Mouse (Mus musculus) embryonic facial prominence, embryonic 11.5 days (tissue): Measurements from ENCODE around the gene Cltrn. TPM values are rescaled to one million over a fixed set of nuclear protein-coding genes. Genes with fewer than 3 reads are reported as not detected.

Experiments
- ATAC-seq: fragments of 200-750 bp; cut with Nextera tagmentation; replicated peaks from 2 replicates; pipeline ENCODE4 v1.8.0; 2017; ENCODE audit warnings: low read depth; ENCODE audit not compliant: insufficient number of reproducible peaks, low FRiP score, low TSS enrichment
- DNase-seq: peaks from one replicate; pipeline ENCODE4 v3.0.0-alpha.2; 2015; ENCODE audit warnings: low spot score
- H3K27ac ChIP-seq: fragments of 300-500 bp; sonication (generic); replicated peaks from 2 replicates; pipeline ENCODE4 v1.5.1; 2014; ENCODE audit warnings: mild to moderate bottlenecking, low read depth, low read length, control low read depth
- H3K27me3 ChIP-seq: fragments of 300-500 bp; sonication (generic); 2 replicates; pipeline ENCODE4 v1.6.1; 2014; ENCODE audit warnings: mild to moderate bottlenecking, low read length, moderate library complexity, mixed read lengths; ENCODE audit not compliant: control insufficient read depth, insufficient read depth
- H3K36me3 ChIP-seq: fragments of 300-500 bp; sonication (generic); replicated peaks from 2 replicates; pipeline ENCODE4 v1.6.1; 2014; ENCODE audit warnings: low read depth, mild to moderate bottlenecking, low read length, moderate library complexity, mixed read lengths; ENCODE audit not compliant: control insufficient read depth, insufficient read depth
- H3K4me1 ChIP-seq: fragments of 300-500 bp; sonication (generic); 2 replicates; pipeline ENCODE4 v1.6.1; 2014; ENCODE audit warnings: low read length, mixed read lengths; ENCODE audit not compliant: control insufficient read depth, insufficient read depth
- H3K4me2 ChIP-seq: fragments of 300-500 bp; sonication (generic); 2 replicates; pipeline ENCODE4 v1.6.1; 2014; ENCODE audit warnings: low read depth, mild to moderate bottlenecking, control low read depth, low read length, moderate library complexity
- H3K4me3 ChIP-seq: fragments of 300-500 bp; sonication (generic); 2 replicates; pipeline ENCODE4 v1.5.1; 2014; ENCODE audit warnings: low read depth, low read length, control low read depth
- H3K9ac ChIP-seq: fragments of 300-500 bp; sonication (generic); replicated peaks from 2 replicates; pipeline ENCODE4 v1.6.1; 2014; ENCODE audit warnings: mild to moderate bottlenecking, control low read depth, low read length
- H3K9me3 ChIP-seq: fragments of 300-500 bp; sonication (generic); replicated peaks from 2 replicates; pipeline ENCODE4 v1.6.1; 2016; ENCODE audit warnings: mild to moderate bottlenecking, low read length, inconsistent platforms, mixed read lengths; ENCODE audit not compliant: control insufficient read depth
- WGBS: fragments of 180-500 bp; shearing (Covaris S2); extraction: QIAGEN DNeasy Blood & Tissue Kit; methylation state at CpG from one replicate; pipeline ENCODE4 v1.1.7; 2014; 5-methylcytosine and 5-hydroxymethylcytosine counted together
- polyA plus RNA-seq: library from polyadenylated mRNA; unstranded; fragments of >200 nt; fragmentation: Nextera tagmentation; extraction: Ambion mirVana; gene quantifications from 2 replicates; pipeline ENCODE4 v1.2.1, GENCODE M21; 2014

The Cltrn gene
- polyA plus RNA-seq, 1 experiment from 2014 or later = not detected

- H3K4me3 ChIP-seq = no peak overlapping the region
- no peak overlapping the region for H3K4me2 ChIP-seq
- no peak overlapping the region for H3K9ac ChIP-seq
- H3K9me3 ChIP-seq = no peaks in the 10 kb centered on the region
- no peaks in the 10 kb centered on the region for H3K4me1 ChIP-seq
- ATAC-seq (no peak), DNase-seq (no peak)
- H3K27ac ChIP-seq = no peak overlapping the region
- WGBS = 89% methylated on average over 4 of the region's 4 CpGs
- H3K36me3 ChIP-seq = no peaks in the 10 kb centered on the region
- no peaks in the 10 kb centered on the region for H3K27me3 ChIP-seq
These were observed 19.7 kb upstream of the Cltrn start for GRCm38 (mm10) chrX:164068968-164069367.

DNA sequence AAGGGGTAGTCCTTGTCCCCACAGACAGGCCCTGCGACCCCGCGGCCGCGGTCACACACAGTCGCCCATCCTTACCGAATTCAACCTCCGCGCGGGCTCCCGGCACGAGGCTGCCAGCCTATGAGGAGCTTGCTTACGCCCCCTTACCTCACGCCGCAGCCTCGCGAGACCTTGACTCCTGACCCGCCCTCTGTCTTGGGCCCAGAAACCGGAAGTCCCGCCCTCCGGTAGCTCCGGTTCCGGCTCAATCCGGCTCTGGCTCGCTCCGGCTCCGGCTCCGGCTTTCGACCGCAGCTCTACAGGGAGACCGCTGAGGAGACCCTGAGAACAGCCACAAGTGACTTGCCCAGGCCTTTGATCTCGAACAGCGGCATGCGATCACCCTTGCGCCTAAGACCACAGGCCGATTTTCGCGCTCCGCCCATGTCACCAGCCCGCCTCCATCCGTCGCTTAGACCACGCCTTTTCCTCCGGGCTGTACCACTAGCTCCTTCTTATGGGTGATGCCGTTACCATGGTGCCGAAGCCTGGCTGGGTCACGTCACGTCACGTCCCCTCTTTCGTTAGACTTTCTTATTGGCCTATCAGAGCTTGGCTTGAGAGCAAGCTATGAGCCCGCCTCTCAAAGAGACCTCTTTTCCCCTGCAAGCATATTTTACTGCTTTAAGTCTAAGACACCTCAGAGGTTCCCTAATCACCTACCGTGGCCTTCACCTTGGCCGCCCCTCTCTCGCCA lies 12.4 kb upstream of the Cltrn start, which contains the start of gene Siah1b:
Gene Siah1b (minus strand): TSS at position 454 of the 736 bp plus-strand sequence.
- H3K36me3 ChIP-seq = no peaks in the 10 kb centered on the region
- H3K9me3 ChIP-seq = no peaks in the 10 kb centered on the region
- WGBS = 20% methylated on average over 53 of the region's 54 CpGs
- peak; percentile 92 for DNase-seq
- H3K4me3 ChIP-seq = peak within 1 kb of the TSS; percentile 55
- no peaks in the 10 kb centered on the region for H3K4me1 ChIP-seq
- H3K27me3 ChIP-seq = 0 out of 2 replicates have a peak, but pooled peaks cover 2% of the 10 kb centered on the region
- peak within 1 kb of the TSS; percentile 64 for H3K9ac ChIP-seq
- peak within 1 kb of the TSS; percentile 51 for H3K4me2 ChIP-seq
- peak; percentile 98 for ATAC-seq
- H3K27ac ChIP-seq = no peak within 1 kb of the TSS

- H3K9me3 ChIP-seq = no peaks in the 10 kb centered on the region
- ATAC-seq = no peak
- H3K4me2 ChIP-seq = no peak overlapping the region
- no peaks in the 10 kb centered on the region for H3K36me3 ChIP-seq
- 0 out of 2 replicates have a peak, but pooled peaks cover 2% of the 10 kb centered on the region for H3K27me3 ChIP-seq
- no peak overlapping the region for H3K9ac ChIP-seq
- DNase-seq = no peak
- no peak overlapping the region for H3K4me3 ChIP-seq
- no peak overlapping the region for H3K27ac ChIP-seq
- H3K4me1 ChIP-seq = no peaks in the 10 kb centered on the region
- WGBS = 90% methylated on average over 9 of the region's 9 CpGs
These were observed 6.6 kb upstream of the Cltrn start for GRCm38 (mm10) chrX:164082030-164082429.

GRCm38 (mm10) chrX:164089916-164090315 lies 1.3 kb downstream of the Cltrn start:
- no peaks in the 10 kb centered on the region for H3K36me3 ChIP-seq
- no peak overlapping the region for H3K4me2 ChIP-seq
- no peak for ATAC-seq
- no peaks in the 10 kb centered on the region for H3K9me3 ChIP-seq
- H3K27ac ChIP-seq = no peak overlapping the region
- H3K4me3 ChIP-seq = no peak overlapping the region
- no peaks in the 10 kb centered on the region for H3K4me1 ChIP-seq
- WGBS = 78% methylated on average over 11 of the region's 11 CpGs
- H3K9ac ChIP-seq = no peak overlapping the region
- no peak for DNase-seq
- no peaks in the 10 kb centered on the region; the same call in 1 of the 2 replicates for H3K27me3 ChIP-seq

DNA sequence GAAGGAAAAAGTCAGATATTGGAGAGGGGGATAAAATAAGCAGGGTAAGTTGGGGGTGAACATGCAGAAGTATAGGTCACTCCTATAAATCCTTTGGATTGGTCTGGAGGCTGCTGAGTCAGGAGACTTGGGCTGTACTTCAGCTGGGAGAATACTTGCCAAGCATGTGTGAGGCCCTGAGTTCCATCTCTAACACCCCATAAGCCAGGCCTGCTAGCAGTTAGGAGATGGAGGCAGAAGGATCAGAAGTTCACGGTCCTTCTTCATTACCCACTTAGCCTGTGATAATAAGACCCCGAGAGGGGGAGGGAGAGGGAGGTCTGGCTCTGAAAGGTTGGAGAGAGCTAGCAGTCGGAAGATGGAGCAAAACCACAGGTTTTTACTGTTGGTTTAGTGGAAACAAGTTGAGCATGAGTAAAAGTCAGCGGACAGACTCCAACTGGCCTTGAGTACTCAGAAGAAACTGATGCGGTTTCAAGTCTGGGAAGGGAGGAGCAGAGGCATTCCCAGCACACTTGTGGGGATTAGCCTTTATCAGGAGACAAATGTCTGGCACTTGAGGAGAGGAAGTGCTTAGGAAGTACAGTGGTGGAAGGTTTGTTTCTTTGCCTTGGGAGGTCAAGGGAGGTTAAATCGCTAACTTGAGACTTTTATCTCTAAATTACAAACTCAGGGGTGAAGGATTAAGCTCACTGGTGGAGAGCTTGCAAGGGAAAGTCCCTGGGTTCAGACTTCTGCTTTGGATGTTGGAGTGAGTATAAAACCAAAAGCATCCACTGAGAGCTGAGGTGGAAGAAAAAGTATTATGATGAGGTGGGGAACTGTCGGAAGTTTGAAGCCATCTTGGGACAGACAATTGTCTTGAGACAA lies 3.9 kb downstream of the Cltrn start:
- H3K36me3 ChIP-seq = no peaks in the 10 kb centered on the region
- H3K27me3 ChIP-seq = no peaks in the 10 kb centered on the region; the same call in 1 of the 2 replicates
- H3K4me2 ChIP-seq = no peak overlapping the region
- 35% methylated on average over 7 of the region's 7 CpGs for WGBS
- H3K4me3 ChIP-seq = no peak overlapping the region
- ATAC-seq (no peak), DNase-seq (peak; percentile 2)
- H3K27ac ChIP-seq = no peak overlapping the region
- H3K4me1 ChIP-seq = no peaks in the 10 kb centered on the region
- no peaks in the 10 kb centered on the region for H3K9me3 ChIP-seq
- H3K9ac ChIP-seq = no peak overlapping the region

GRCm38 (mm10) chrX:164093435-164093834 lies 4.8 kb downstream of the Cltrn start:
- Histone ChIP-seq H3K4me1 (no peaks in the 10 kb centered on the region), H3K27me3 (peaks cover under 1% of the 10 kb centered on the region), H3K4me2 (no peak overlapping the region), H3K9me3 (no peaks in the 10 kb centered on the region), H3K27ac (no peak overlapping the region), H3K36me3 (no peaks in the 10 kb centered on the region), H3K4me3 (no peak overlapping the region), H3K9ac (no peak overlapping the region)
- 86% methylated on average over 5 of the region's 5 CpGs for WGBS
- DNase-seq (no peak), ATAC-seq (no peak)

- Histone ChIP-seq H3K4me1 (no peaks in the 10 kb centered on the region), H3K9ac (no peak overlapping the region), H3K27me3 (peaks cover 2% of the 10 kb centered on the region), H3K36me3 (no peaks in the 10 kb centered on the region), H3K27ac (no peak overlapping the region), H3K4me2 (no peak overlapping the region), H3K9me3 (no peaks in the 10 kb centered on the region), H3K4me3 (no peak overlapping the region)
- ATAC-seq (no peak), DNase-seq (no peak)
- 72% methylated on average over 2 of the region's 2 CpGs for WGBS
These were observed 7.2 kb downstream of the Cltrn start for GRCm38 (mm10) chrX:164095838-164096237.

GRCm38 (mm10) chrX:164101483-164101882 lies 12.9 kb downstream of the Cltrn start:
- Histone ChIP-seq H3K4me1 (no peaks in the 10 kb centered on the region), H3K27ac (no peak overlapping the region), H3K9me3 (no peaks in the 10 kb centered on the region), H3K9ac (no peak overlapping the region), H3K4me3 (no peak overlapping the region), H3K27me3 (peaks cover 2% of the 10 kb centered on the region; the same call in 1 of the 2 replicates), H3K36me3 (no peaks in the 10 kb centered on the region), H3K4me2 (no peak overlapping the region)
- ATAC-seq (no peak), DNase-seq (no peak)
